Mouse (Mus musculus): ENCODE measurements around the gene Gart. TPM values are rescaled to one million over a fixed set of nuclear protein-coding genes. Genes with fewer than 3 reads are reported as not detected.

The Gart gene
- polyA plus RNA-seq, 1 experiment = 27.6 TPM

GRCm38 (mm10) chr16:91585617-91586016, 61.1 kb downstream of the Gart start:
- H3K4me1 ChIP-seq (ENCODE audit: control insufficient read depth, insufficient read depth, low read length) = peaks cover 7% of the 10 kb centered on the region
- no peak overlapping the region for H3K4me3 ChIP-seq (ENCODE audit: insufficient read depth, low read length)
- TF ChIP-seq CTCF (IDR thresholded peaks at IDR 0.05; ENCODE audit: low read depth, low read length) (no peak), POLR2A (IDR thresholded peaks at IDR 0.05; ENCODE audit: borderline replicate concordance, low read depth, low read length) (no peak)
- H3K27ac ChIP-seq (ENCODE audit: insufficient read depth, low read depth, low read length) = no peak overlapping the region

- peaks cover 3% of the 10 kb centered on the region; the same call in 1 of the 2 replicates for H3K4me1 ChIP-seq (ENCODE audit: control insufficient read depth, insufficient read depth, low read length)
- no peak overlapping the region for H3K4me3 ChIP-seq (ENCODE audit: insufficient read depth, low read length)
- H3K27ac ChIP-seq (ENCODE audit: insufficient read depth, low read depth, low read length) = no peak overlapping the region
- TF ChIP-seq CTCF (IDR thresholded peaks at IDR 0.05; ENCODE audit: low read depth, low read length) (no peak), POLR2A (IDR thresholded peaks at IDR 0.05; ENCODE audit: borderline replicate concordance, low read depth, low read length) (no peak)
Observed at GRCm38 (mm10) chr16:91582307-91582706, 64.4 kb downstream of the Gart start.

- Histone ChIP-seq H3K4me3 (ENCODE audit: insufficient read depth, low read length) (no peak overlapping the region), H3K4me1 (ENCODE audit: control insufficient read depth, insufficient read depth, low read length) (peaks cover 3% of the 10 kb centered on the region; the same call in 1 of the 2 replicates), H3K27ac (ENCODE audit: insufficient read depth, low read depth, low read length) (no peak overlapping the region)
- TF ChIP-seq CTCF (IDR thresholded peaks at IDR 0.05; ENCODE audit: low read depth, low read length) (no peak), POLR2A (IDR thresholded peaks at IDR 0.05; ENCODE audit: borderline replicate concordance, low read depth, low read length) (no peak)
Observed at GRCm38 (mm10) chr16:91578980-91579720, 67.6 kb downstream of the Gart start.

- Histone ChIP-seq H3K4me3 (ENCODE audit: insufficient read depth, low read length) (no peak overlapping the region), H3K27ac (ENCODE audit: insufficient read depth, low read depth, low read length) (no peak overlapping the region), H3K4me1 (ENCODE audit: control insufficient read depth, insufficient read depth, low read length) (peaks cover 5% of the 10 kb centered on the region)
- TF ChIP-seq POLR2A (IDR thresholded peaks at IDR 0.05; ENCODE audit: borderline replicate concordance, low read depth, low read length) = no peak
- TF ChIP-seq CTCF (IDR thresholded peaks at IDR 0.05; ENCODE audit: low read depth, low read length) = no peak
Observed at GRCm38 (mm10) chr16:91575151-91575550, 71.6 kb downstream of the Gart start.

Other genes starting within 250 kb of the Gart start
- gene Il10rb, start 240.8 kb downstream of the Gart start, polyA plus RNA-seq (2012; ENCODE audit: insufficient read depth, insufficient read length, missing spikeins) = 345 and 358 TPM in 2 replicates
- gene Ifnar1, start 161.7 kb downstream of the Gart start, polyA plus RNA-seq (2012; ENCODE audit: insufficient read depth, insufficient read length, missing spikeins) = 89.1 and 92.5 TPM in 2 replicates
- 193 and 222 TPM in 2 replicates for gene Ifngr2, start 99.9 kb downstream of the Gart start, polyA plus RNA-seq (2012; ENCODE audit: insufficient read depth, insufficient read length, missing spikeins)
- gene Tmem50b, start 49.2 kb downstream of the Gart start, polyA plus RNA-seq (2012; ENCODE audit: insufficient read depth, insufficient read length, missing spikeins) = 78.7 and 80.3 TPM in 2 replicates
- 7.5 and 7.9 TPM in 2 replicates for gene Dnajc28, start 27.9 kb downstream of the Gart start, polyA plus RNA-seq (2012; ENCODE audit: insufficient read depth, insufficient read length, missing spikeins)
- gene Son, start 554 bp upstream of the Gart start, polyA plus RNA-seq (2012; ENCODE audit: insufficient read depth, insufficient read length, missing spikeins) = 237 and 238 TPM in 2 replicates
- gene Donson, start 41.8 kb upstream of the Gart start, polyA plus RNA-seq (2012; ENCODE audit: insufficient read depth, insufficient read length, missing spikeins) = 12.2 and 14.5 TPM in 2 replicates
- 55.0 and 61.5 TPM in 2 replicates for gene Cryzl1, start 82.0 kb upstream of the Gart start, polyA plus RNA-seq (2012; ENCODE audit: insufficient read depth, insufficient read length, missing spikeins)
- gene Itsn1, start 82.3 kb upstream of the Gart start, polyA plus RNA-seq (2012; ENCODE audit: insufficient read depth, insufficient read length, missing spikeins) = 110 and 130 TPM in 2 replicates